21 mouse cellular contexts compared by ENCODE assay signal in genomic region chr3:146680625-146681024, GRCm38 (mm10). TPM values are rescaled to one million over a fixed set of nuclear protein-coding genes. Genes with fewer than 3 reads are reported as not detected.
DNase-seq lines count a peak whose midpoint lies in the region; ATAC-seq lines count a peak whose summit lies in the region.
"Had no signal": no experiment of that assay in that cellular context is flagged by ENCODE, and none has a peak within 500 bp of the region (broad histone marks: within the 10 kb centered on the region; RNA-seq: fewer than 3 reads in every experiment).

No protein-coding gene starts in this region.

- 92% methylated on average over 13 of the region's 13 CpGs for WGBS in heart, embryonic 11.5 days (ENCODE audit: insufficient replicate concordance)
- 93% methylated on average over 13 of the region's 13 CpGs for whole genome bisulfite sequencing in midbrain, embryonic 11.5 days
- 91% methylated on average over 13 of the region's 13 CpGs for WGBS in midbrain, embryonic 14.5 days

- no peak overlapping the region for H3K27ac ChIP-seq in heart, embryonic 11.5 days (ENCODE audit: low read depth, low read length)
- H3K27ac ChIP-seq in midbrain, embryonic 11.5 days (ENCODE audit: low read depth, low read length), result no peak overlapping the region
- no peak overlapping the region for H3K27ac ChIP-seq in midbrain, embryonic 14.5 days (replicated peaks; ENCODE audit: low read depth, low read length)

- DNase-seq in heart, adult 11 months, result peak; percentile 80
- DNase-seq in midbrain, embryonic 11.5 days (ENCODE audit: low spot score, missing footprints), result peak; percentile 76
- no peak for DNase-seq in midbrain, embryonic 14.5 days
- DNase-seq: adrenal gland, adult 2 months; adrenal gland, adult 8-10 months; adrenal gland, postnatal 10 days; adrenal gland, postnatal 14 days; adrenal gland, postnatal 25 days; adrenal gland, postnatal 36 days; B cell, adult 2 months; cerebellum, adult 11 months; cerebellum, adult 11-12 months; cerebellum, adult 18-20 months had no signal

- no peak overlapping the region for H3K9ac ChIP-seq in heart, embryonic 11.5 days (ENCODE audit: low read depth, low read length)
- no peak overlapping the region for H3K9ac ChIP-seq in midbrain, embryonic 11.5 days (ENCODE audit: low read length)
- H3K9ac ChIP-seq in midbrain, embryonic 14.5 days (replicated peaks; ENCODE audit: low read length), result no peak overlapping the region

- no peaks in the 10 kb centered on the region for H3K36me3 ChIP-seq in heart, embryonic 11.5 days (ENCODE audit: control insufficient read depth, insufficient read depth, low read length)
- H3K36me3 ChIP-seq in midbrain, embryonic 11.5 days (ENCODE audit: control insufficient read depth, insufficient read depth, low read length), result no peaks in the 10 kb centered on the region
- H3K36me3 ChIP-seq in midbrain, embryonic 14.5 days (ENCODE audit: control insufficient read depth, insufficient read depth, low read length), result no peaks in the 10 kb centered on the region

- no peaks in the 10 kb centered on the region for H3K27me3 ChIP-seq in heart, embryonic 11.5 days (ENCODE audit: control insufficient read depth, insufficient read depth, low read length)
- H3K27me3 ChIP-seq in midbrain, embryonic 11.5 days (ENCODE audit: control insufficient read depth, insufficient read depth, low read length), result no peaks in the 10 kb centered on the region
- H3K27me3 ChIP-seq in midbrain, embryonic 14.5 days (ENCODE audit: control insufficient read depth, insufficient read depth, low read length), result no peaks in the 10 kb centered on the region; the same call in 1 of the 2 replicates
- H3K27me3 ChIP-seq: CH12.LX, Patski had no signal

- H3K4me3 ChIP-seq in heart, embryonic 11.5 days (ENCODE audit: low read depth, low read length), result no peak overlapping the region
- H3K4me3 ChIP-seq in midbrain, embryonic 11.5 days (ENCODE audit: low read depth, low read length), result no peak overlapping the region
- no peak overlapping the region for H3K4me3 ChIP-seq in midbrain, embryonic 14.5 days (replicated peaks; ENCODE audit: low read depth, low read length)

- no peak for ATAC-seq in heart, embryonic 11.5 days (replicated peaks; ENCODE audit: insufficient number of reproducible peaks, low FRiP score, low TSS enrichment)
- ATAC-seq in midbrain, embryonic 11.5 days (ENCODE audit: low FRiP score), result no peak
- no peak for ATAC-seq in midbrain, embryonic 14.5 days (ENCODE audit: low FRiP score, low TSS enrichment)
- ATAC-seq: activated CD4-positive, CD25-positive, alpha-beta regulatory T cell, adult 4 months; CD4-positive, CD25-positive, alpha-beta regulatory T cell, adult 4 months; Patski had no signal

- H3K9me3 ChIP-seq in heart, embryonic 11.5 days (replicated peaks; ENCODE audit: control insufficient read depth, low read length), result no peaks in the 10 kb centered on the region
- H3K9me3 ChIP-seq in midbrain, embryonic 11.5 days (ENCODE audit: control insufficient read depth, low read length), result no peaks in the 10 kb centered on the region
- H3K9me3 ChIP-seq in midbrain, embryonic 14.5 days (ENCODE audit: control insufficient read depth, low read length), result no peaks in the 10 kb centered on the region

- peaks cover 9% of the 10 kb centered on the region for H3K4me1 ChIP-seq in heart, embryonic 11.5 days (ENCODE audit: control insufficient read depth, insufficient read depth, low read length)
- H3K4me1 ChIP-seq in midbrain, embryonic 11.5 days (ENCODE audit: control insufficient read depth, insufficient read depth, low read length), result peaks cover 8% of the 10 kb centered on the region; the same call in 1 of the 2 replicates
- H3K4me1 ChIP-seq in midbrain, embryonic 14.5 days (ENCODE audit: control insufficient read depth, insufficient read depth, low read length), result peaks cover 10% of the 10 kb centered on the region; the same call in 1 of the 2 replicates

- H3K4me2 ChIP-seq in heart, embryonic 11.5 days, result no peak overlapping the region
- no peak overlapping the region for H3K4me2 ChIP-seq in midbrain, embryonic 11.5 days
- no peak overlapping the region for H3K4me2 ChIP-seq in midbrain, embryonic 14.5 days (ENCODE audit: low read length)

RNA-seq across cellular contexts. Expression of gene Samd13, which starts 4.8 kb away (rescaled TPM):
- polyA plus RNA-seq in heart, embryonic 11.5 days (2014; fragmentation: Nextera tagmentation; extraction: Ambion mirVana), result 1.2 and 1.7 TPM in 2 replicates
- polyA plus RNA-seq in midbrain, embryonic 11.5 days (2014; fragmentation: Nextera tagmentation; extraction: Ambion mirVana), result 0.26 and 0.80 TPM in 2 replicates
- polyA plus RNA-seq in midbrain, embryonic 14.5 days (2014; fragmentation: Nextera tagmentation; extraction: Ambion mirVana), result 0.53 TPM in 1 of 2 replicates, not detected in the other
- polyA plus RNA-seq: adrenal gland, adult 2 months; brain, embryonic 14.5 days; Patski had no signal

RNA-seq across cellular contexts. Expression of gene 4930503B20Rik, which starts 29.5 kb away (rescaled TPM):
- not detected in 2 replicates for polyA plus RNA-seq in heart, embryonic 11.5 days (2014; fragmentation: Nextera tagmentation; extraction: Ambion mirVana)
- polyA plus RNA-seq in midbrain, embryonic 11.5 days (2014; fragmentation: Nextera tagmentation; extraction: Ambion mirVana), result not detected in 2 replicates
- not detected in 2 replicates for polyA plus RNA-seq in midbrain, embryonic 14.5 days (2014; fragmentation: Nextera tagmentation; extraction: Ambion mirVana)
- polyA plus RNA-seq: activated CD4-positive, CD25-positive, alpha-beta regulatory T cell, adult 4 months; adrenal gland, adult 2 months; C2C12; CD4-positive, CD25-positive, alpha-beta regulatory T cell, adult 4 months; G1E had no signal
